Mouse (Mus musculus): ENCODE measurements around the gene Osbpl5.
A peak's percentile ranks its signal among the peaks of the same experiment; 100 is the strongest.

GRCm38 (mm10) chr7:143706697-143707438 lies 49.9 kb downstream of the Osbpl5 start:
- TF ChIP-seq CTCF (conservative IDR thresholded peaks at IDR 0.05; ENCODE audit: insufficient read depth, insufficient read length, low read depth, low read length), result peak; percentile 100; the same call in 1 of the 2 replicates
- no peak for TF ChIP-seq POLR2A (IDR thresholded peaks at IDR 0.05; ENCODE audit: low read depth, low read length)

Data from kidney, adult 2 months (tissue).